Mouse (Mus musculus) CD4-positive helper T cell, adult 2 months (primary cell): ENCODE measurements at regions not wholly inside any gene's neighbourhood (a gene's known extent, or its start where the extent isn't known, plus 50 kb on each side); places are given as distances from the start of the nearest gene placed in this dataset.

Source experiments
- DNase-seq: peaks from one replicate; pipeline ENCODE4 v3.0.0-alpha.2; 2012; ENCODE audit warnings: low read depth, missing footprints, low spot score

DNA sequence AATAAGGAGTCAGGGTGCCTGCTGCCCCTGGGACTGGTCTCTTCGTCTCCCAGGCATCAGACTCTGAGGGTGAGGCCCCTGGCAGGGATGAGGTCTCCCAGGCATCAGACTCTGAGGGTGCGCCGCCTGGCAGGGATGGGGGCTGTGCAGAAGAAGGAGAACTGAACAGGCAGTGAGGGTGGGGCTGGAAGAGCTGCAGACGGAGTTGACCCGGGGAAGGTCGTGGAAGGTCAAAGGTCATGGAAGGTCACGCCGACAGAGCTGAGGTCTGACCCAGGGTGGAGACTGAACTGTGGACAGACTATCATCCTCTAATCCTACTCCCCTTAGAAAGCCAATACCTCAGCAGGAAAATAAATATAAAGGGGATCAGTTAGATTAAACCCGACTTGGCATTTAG is 50.6 kb upstream of the Grik3 start:
- no peak for DNase-seq

DNA sequence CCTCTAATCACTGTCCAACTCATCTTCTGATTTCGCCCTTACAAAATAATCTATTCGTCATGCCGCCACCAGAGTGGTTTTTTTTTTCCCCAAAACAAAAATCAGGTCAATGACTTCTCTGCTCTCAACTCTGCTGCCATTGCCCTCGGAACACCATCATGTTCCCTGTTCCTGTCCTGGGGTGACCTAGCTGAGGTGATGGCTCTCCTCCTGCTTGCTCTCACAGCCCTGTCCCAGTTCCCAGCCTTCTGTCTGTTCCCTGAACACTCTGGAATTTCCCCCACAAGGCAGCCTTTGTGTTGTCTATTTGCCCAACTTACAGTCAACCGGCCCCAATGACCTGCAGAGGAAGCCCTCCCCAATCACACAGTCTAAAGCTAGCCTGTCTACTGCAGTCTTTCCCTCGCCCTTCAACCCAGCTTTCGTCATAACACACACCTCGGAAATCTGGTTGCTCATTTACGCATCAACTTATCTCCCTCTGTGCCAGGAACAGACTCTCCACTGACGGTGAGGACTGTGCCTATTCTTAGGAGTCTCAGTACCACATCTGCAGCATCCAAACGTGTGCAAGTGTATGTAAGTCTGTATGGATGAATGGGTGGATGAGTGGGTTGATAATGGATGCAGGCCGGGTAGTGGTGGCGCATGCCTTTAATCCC is 53.2 kb upstream of the Grik3 start:
- DNase-seq = no peak

DNA sequence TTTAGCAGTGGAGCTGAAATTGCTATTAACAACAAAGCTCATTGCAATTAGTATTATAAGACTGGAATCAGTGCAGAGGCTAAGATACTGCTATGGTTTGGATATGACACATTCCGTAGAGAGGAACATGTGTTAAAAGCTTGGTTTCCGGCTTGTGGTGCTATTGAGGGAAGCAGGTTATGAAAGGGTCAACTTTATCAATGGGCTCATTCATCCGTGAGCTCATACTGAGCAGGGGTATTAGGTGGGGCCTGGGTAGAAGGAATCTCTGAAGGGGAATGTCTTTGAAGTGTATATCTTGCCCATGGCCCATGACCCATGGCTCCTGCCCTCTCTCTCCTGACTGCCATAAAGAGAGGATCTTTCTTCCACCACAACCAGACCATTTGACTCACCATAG is 57.0 kb upstream of the Grik3 start:
- DNase-seq = no peak

GRCm38 (mm10) chr4:125431648-125432047 is 58.9 kb upstream of the Grik3 start:
- no peak for DNase-seq

DNA sequence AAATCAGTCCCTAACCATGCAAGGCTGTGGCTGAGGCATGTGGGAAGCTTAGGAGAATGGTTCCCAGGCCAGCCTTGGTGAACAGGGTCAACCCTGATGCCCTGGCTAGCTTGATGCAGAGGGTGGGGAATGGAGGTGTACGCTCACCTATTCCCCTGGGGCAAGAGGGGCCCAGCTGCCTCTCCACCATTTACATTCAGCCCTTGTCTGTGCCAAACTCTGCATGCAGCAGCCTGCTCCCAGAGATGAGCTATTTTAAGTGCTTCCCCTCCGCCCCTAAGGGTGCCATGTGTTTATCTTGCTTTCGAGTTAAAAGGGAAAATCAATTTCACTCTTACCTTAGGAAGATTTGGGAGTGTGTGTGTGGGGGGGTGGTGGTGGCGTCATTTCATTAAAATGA is 59.7 kb upstream of the Grik3 start:
- no peak for DNase-seq

- no peak for DNase-seq
Measured at GRCm38 (mm10) chr4:125428736-125429135, 61.8 kb upstream of the Grik3 start.

DNA sequence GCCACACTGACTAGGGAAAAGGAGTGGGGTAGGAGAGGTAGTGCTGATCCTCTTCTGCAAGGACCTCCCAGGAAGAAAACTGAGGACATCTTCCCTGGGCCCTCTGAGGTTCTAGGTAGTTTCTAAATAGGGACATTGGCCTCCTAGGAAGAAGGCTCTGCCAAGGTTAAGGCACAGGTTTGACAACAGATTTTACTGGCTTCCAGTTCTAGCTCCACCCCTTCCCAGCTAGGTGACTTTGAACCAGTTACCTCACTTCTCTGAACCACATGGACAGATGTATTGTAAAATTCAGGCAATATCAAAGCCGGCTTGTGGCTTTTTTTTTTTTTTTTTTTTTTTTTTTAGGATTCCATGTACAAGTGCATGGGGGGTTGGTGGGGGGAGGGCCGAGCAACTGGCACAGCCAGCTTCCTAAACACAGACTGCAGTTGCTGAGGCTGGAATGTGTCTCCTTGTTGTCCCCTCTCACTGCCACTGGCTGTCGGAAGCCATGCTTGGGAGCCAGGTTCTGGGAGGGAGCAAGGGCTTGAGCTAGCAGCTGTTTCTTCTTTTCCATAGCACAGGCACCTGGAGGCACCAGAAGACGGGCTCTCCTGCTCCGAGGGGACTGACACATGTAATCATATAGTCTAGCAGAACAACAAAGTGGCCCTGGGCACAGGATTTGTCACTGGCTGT is 69.8 kb upstream of the Grik3 start:
- DNase-seq = no peak

- DNase-seq = no peak
Measured at GRCm38 (mm10) chr4:125419491-125420255, 70.8 kb upstream of the Grik3 start.

- DNase-seq = no peak
Measured at GRCm38 (mm10) chr4:125415308-125415707, 75.2 kb upstream of the Grik3 start.

DNA sequence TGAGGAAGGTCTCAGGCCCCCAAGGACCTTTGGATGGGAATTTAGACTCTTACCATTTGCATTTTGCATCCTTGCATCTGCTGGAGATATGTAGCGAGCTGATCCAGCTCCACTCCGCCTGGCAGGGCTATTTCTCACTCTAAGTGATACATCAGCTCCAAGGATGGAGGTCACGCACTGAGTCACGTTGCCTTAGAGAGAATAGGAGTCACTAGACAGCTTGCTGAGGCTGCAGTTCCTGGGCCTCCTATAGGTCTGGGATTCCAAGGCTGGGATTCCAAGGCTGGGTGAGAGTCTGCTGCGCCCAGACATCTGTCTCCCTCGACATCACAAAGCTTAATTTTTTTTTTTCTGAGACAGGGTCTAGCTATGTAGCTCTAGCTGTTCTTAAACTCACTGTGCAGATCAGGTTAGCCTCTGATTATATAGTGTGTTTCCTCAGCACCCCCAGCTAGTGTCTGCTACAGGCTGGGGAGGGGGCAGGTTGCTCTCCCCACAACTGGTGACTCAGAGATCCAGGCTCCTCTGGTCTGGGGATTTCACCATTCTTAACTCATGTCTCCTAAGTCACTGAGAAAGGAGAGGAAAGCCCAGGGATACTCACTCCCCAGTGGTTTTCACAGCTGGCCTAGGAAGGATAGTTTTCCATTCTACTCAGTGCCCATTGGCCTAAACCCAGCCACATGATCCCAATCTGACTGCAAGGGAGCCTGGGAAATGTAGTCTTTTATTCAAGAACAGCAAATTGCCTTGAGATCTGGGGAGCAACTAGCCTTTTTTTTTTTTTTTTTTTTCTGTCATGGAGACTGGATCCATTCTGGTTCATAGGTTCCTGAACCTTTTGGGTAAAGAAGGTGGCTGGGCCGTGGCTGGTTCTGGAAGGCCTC is 76.4 kb upstream of the Grik3 start:
- DNase-seq = no peak

GRCm38 (mm10) chr4:125410736-125411441 is 79.6 kb upstream of the Grik3 start:
- no peak for DNase-seq

GRCm38 (mm10) chr4:125399376-125400112 is 91.0 kb upstream of the Grik3 start:
- DNase-seq = no peak

DNA sequence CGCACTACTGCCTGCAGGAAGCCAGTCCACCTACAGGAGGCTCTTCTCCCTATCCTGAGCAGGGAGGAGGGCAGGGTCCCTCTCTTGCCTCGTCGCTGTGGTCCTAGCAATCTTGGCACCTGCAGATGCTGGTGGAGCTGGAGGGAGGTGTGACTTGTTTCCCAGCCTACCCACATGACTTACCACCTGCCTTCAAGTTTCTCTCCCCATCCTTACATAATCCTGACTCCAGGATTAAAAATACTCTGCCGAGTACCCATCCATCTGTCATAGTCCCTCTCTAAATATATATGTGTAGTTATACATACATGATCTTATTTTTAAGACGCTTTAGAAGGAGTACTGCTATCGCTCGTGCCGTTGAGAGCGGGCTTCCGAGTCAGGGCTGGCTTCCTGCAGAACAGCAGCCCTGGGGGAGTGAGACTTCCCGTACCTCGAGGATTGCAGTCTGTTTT is 93.5 kb upstream of the Grik3 start:
- no peak for DNase-seq

- DNase-seq = no peak
Measured at GRCm38 (mm10) chr4:125391269-125391668, 99.2 kb upstream of the Grik3 start.

GRCm38 (mm10) chr4:125385811-125386210 is 104.7 kb upstream of the Grik3 start:
- no peak for DNase-seq

GRCm38 (mm10) chr4:125364011-125364410 is 126.5 kb upstream of the Grik3 start:
- no peak for DNase-seq

DNA sequence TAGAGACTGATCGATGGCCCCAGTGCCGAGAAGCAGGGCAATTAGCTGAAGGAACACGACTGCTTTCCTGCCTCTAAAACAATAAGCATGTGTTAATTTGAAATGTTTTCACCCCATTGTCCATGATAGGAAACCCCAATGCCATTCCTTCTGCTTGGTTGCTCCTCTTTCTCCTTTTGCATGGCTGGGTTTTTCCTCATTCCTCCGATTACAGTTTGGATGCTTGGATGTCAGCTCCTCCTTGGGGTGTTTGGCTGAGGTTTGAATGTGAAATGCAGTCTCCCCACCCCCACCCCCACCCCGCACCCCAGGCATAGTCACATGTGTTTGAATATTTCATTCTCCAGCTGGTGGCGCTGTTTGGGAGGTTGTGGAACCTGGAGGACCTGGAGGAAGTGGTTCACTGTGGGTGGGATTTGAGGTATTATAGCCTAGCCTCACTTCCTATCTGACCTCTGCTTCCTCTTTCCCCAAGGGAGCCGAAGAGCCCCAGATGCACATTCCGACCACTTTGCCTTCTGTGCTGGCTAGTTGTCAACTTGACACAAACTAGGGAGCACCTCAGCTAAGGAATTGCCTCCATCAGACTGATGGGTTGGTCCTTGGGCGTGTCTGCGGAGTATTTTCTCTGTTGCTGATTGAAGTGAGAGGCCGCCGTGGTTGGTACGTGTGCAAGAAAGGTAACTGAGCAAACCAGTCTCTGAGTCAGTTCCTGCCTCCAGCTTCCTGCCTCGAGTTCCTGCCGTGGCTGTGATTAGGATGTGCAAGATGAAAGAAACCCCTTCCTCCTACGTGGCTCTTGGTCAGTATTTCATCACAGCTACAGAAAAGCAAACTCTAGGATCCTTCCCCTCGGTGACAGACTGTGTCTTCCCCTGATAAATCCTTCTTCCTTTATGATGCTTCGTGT is 128.6 kb upstream of the Grik3 start:
- DNase-seq = no peak

- no peak for DNase-seq
Measured at GRCm38 (mm10) chr4:125358356-125358755, 132.1 kb upstream of the Grik3 start.

GRCm38 (mm10) chr4:125356441-125356840 is 134.1 kb upstream of the Grik3 start:
- DNase-seq = no peak
